Mouse (Mus musculus) midbrain, embryonic 14.5 days (tissue): ENCODE data around the gene Clic3. TPM values are rescaled to one million over a fixed set of nuclear protein-coding genes. Genes with fewer than 3 reads are reported as not detected.

ENCODE experiments used
- ATAC-seq: fragments of 200-750 bp; cut with Nextera tagmentation; 2 replicates; pipeline ENCODE4 v1.8.0; 2017; ENCODE audit warnings: moderate number of reproducible peaks, moderate library complexity; ENCODE audit not compliant: low FRiP score, low TSS enrichment
- DNase-seq: peaks from one replicate; pipeline ENCODE4 v3.0.0-alpha.2; 2015
- H3K27ac ChIP-seq: fragments of 300-500 bp; sonication (generic); replicated peaks from 2 replicates; pipeline ENCODE4 v1.5.1; 2014; ENCODE audit warnings: mild to moderate bottlenecking, low read depth, low read length, moderate library complexity
- H3K27me3 ChIP-seq: fragments of 300-500 bp; sonication (generic); 2 replicates; pipeline ENCODE4 v1.6.1; 2014; ENCODE audit warnings: low read length, control low read depth, mixed read lengths; ENCODE audit not compliant: control insufficient read depth, insufficient read depth
- H3K36me3 ChIP-seq: fragments of 300-500 bp; sonication (generic); 2 replicates; pipeline ENCODE4 v1.6.1; 2014; ENCODE audit warnings: low read length, control low read depth; ENCODE audit not compliant: control insufficient read depth, insufficient read depth
- H3K4me1 ChIP-seq: fragments of 300-500 bp; sonication (generic); 2 replicates; pipeline ENCODE4 v1.6.1; 2014; ENCODE audit warnings: mild to moderate bottlenecking, antibody characterized with exemption, low read length, control low read depth; ENCODE audit not compliant: control insufficient read depth, insufficient read depth
- H3K4me2 ChIP-seq: fragments of 300-500 bp; sonication (generic); 2 replicates; pipeline ENCODE4 v1.6.1; 2014; ENCODE audit warnings: mild to moderate bottlenecking, low read length, moderate library complexity
- H3K4me3 ChIP-seq: fragments of 300-500 bp; sonication (generic); replicated peaks from 2 replicates; pipeline ENCODE4 v1.5.1; 2014; ENCODE audit warnings: low read depth, low read length
- H3K9ac ChIP-seq: fragments of 300-500 bp; sonication (generic); replicated peaks from 2 replicates; pipeline ENCODE4 v1.6.1; 2014; ENCODE audit warnings: mild to moderate bottlenecking, low read length, moderate library complexity
- H3K9me3 ChIP-seq: fragments of 300-500 bp; sonication (generic); 2 replicates; pipeline ENCODE4 v1.6.1; 2016; ENCODE audit warnings: low read length, control low read depth, mixed read lengths; ENCODE audit not compliant: control insufficient read depth
- WGBS: fragments of 180-500 bp; shearing (Covaris S2); extraction: QIAGEN DNeasy Blood & Tissue Kit; methylation state at CpG from one replicate; pipeline ENCODE4 v1.1.7; 2014; 5-methylcytosine and 5-hydroxymethylcytosine counted together
- polyA plus RNA-seq: library from polyadenylated mRNA; unstranded; fragments of >200 nt; fragmentation: Nextera tagmentation; extraction: Ambion mirVana; gene quantifications from 2 replicates; pipeline ENCODE4 v1.2.1, GENCODE M21; 2014

The Clic3 gene
- polyA plus RNA-seq, 1 experiment from 2014 or later: 1.7 TPM

DNA sequence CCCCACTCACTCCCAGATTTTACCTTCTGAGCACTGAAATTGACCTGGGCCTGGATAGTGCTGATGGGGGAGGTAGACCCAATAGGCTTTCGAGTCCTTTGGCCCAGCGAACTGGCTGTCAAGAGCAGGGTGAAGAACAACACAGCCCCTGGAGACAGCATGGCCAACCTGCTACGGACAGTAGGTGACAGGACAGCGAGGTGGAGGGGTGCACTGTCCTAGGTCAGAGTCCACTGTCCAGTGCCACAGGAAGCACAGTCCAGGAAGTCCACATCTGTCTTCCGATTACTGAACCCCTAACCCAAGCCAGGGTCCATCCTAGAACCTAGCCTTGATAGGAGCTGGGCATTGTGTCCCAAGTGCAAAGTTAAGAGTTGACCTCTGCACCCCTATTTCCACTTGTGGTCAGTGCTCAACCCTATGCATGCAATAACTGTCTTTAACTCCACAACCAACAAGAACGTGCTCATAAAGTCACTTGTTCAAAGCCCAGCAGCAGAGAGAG, 43.5 kb downstream of the Clic3 start:
- WGBS: 72% methylated on average over 6 of the region's 6 CpGs
- 0 out of 2 replicates have a peak overlapping the region, but pooled peaks have one; percentile 4 for H3K27ac ChIP-seq
- peaks cover 14% of the 10 kb centered on the region for H3K4me1 ChIP-seq
- peaks cover 22% of the 10 kb centered on the region for H3K36me3 ChIP-seq
- no peaks in the 10 kb centered on the region for H3K9me3 ChIP-seq
- H3K4me2 ChIP-seq: peak overlapping the region; percentile 93
- no peaks in the 10 kb centered on the region for H3K27me3 ChIP-seq
- H3K4me3 ChIP-seq: peak overlapping the region; percentile 87
- ATAC-seq (peak; percentile 38; the same call in 1 of the 2 replicates), DNase-seq (no peak)
- peak overlapping the region; percentile 97; the same call in 1 of the 2 replicates for H3K9ac ChIP-seq

- Histone ChIP-seq H3K4me1 (peaks cover 14% of the 10 kb centered on the region), H3K27ac (peak within 1 kb of the TSS; percentile 80), H3K36me3 (peaks cover 29% of the 10 kb centered on the region), H3K27me3 (no peaks in the 10 kb centered on the region), H3K4me3 (peak within 1 kb of the TSS; percentile 87), H3K9ac (peak within 1 kb of the TSS; percentile 97), H3K4me2 (peak within 1 kb of the TSS; percentile 93), H3K9me3 (no peaks in the 10 kb centered on the region)
- peak; percentile 98 for DNase-seq
- WGBS: 1% methylated on average over 44 of the region's 44 CpGs
- peak; percentile 89 for ATAC-seq
Observed at GRCm38 (mm10) chr2:25500576-25501405, 44.2 kb downstream of the Clic3 start, which contains the start of gene Fbxw5. TSS of gene Fbxw5 (plus strand) at chr2:25500750.

DNA sequence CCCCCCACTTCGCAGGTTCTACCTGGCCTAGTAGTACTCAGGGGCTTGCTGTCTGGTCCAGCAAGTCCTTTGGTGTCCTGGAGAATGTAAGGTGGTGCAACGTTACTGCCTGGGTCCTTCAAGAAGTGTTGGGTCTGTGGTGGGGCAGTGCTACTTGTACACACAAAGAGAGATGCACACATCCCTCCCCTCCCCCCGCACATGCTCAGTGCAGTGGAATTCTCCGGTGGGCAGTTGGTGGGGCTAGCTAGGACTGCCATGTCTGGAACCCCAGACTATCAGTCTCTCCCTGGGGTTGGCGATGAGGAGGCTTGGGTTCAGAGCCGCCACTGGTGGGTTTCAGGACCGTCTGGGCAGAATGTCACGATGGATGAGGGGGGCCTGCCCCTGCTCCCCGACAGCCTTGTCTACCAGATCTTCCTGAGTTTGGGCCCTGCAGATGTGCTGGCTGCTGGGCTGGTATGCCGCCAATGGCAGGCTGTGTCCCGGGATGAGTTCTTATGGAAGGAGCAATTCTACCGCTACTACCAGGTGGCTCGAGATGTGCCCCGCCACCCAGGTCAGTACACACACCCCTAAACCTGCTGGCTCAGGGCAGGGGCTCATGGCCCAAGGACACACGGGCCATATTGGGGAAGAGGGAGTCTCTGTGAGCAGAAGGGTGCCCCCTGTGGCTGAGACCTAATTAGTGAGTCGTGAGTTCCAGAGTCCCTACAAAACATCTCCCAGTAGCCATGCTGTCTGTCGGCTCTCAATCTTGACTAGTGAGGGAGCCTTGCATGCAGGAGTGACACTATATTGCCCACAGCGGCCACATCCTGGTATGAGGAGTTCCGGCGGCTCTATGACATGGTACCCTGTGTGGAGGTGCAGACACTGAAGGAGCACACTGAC, 45.2 kb downstream of the Clic3 start, which contains the start of gene C8g:
TSS of gene C8g (minus strand) at position 127 of the 894 bp plus-strand sequence.
- peak; percentile 29 for DNase-seq
- Histone ChIP-seq H3K4me1 (peaks cover 14% of the 10 kb centered on the region), H3K36me3 (peaks cover 31% of the 10 kb centered on the region), H3K27me3 (no peaks in the 10 kb centered on the region), H3K27ac (peak within 1 kb of the TSS; percentile 80), H3K4me3 (peak within 1 kb of the TSS; percentile 87), H3K9me3 (no peaks in the 10 kb centered on the region), H3K4me2 (peak within 1 kb of the TSS; percentile 93), H3K9ac (peak within 1 kb of the TSS; percentile 97)
- ATAC-seq: no peak
- 76% methylated on average over 20 of the region's 20 CpGs for WGBS

GRCm38 (mm10) chr2:25502726-25503125, 46.1 kb downstream of the Clic3 start:
- Histone ChIP-seq H3K36me3 (peaks cover 31% of the 10 kb centered on the region), H3K4me2 (no peak overlapping the region), H3K9ac (no peak overlapping the region), H3K4me1 (peaks cover 14% of the 10 kb centered on the region), H3K27ac (no peak overlapping the region), H3K27me3 (no peaks in the 10 kb centered on the region), H3K4me3 (no peak overlapping the region), H3K9me3 (no peaks in the 10 kb centered on the region)
- whole genome bisulfite sequencing: 90% methylated on average over 3 of the region's 3 CpGs
- ATAC-seq (no peak), DNase-seq (no peak)

DNA sequence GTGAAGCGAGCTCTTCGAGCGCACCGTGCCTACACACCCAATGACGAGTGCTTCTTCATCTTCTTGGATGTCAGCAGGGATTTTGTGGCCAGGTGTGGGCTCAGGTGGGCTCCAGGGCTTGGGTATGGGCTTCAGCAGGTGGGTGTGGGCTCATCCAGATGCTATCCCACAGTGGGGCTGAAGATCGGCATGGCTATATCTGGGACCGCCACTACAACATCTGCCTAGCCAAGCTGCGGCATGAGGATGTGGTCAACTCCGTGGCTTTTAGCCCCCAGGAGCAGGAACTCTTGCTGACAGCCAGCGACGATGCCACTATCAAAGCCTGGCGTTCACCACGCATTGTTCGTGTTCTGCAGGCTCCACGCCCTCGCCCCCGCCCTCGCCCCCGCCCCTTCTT, 47.9 kb downstream of the Clic3 start:
- ATAC-seq (no peak), DNase-seq (no peak)
- Histone ChIP-seq H3K36me3 (peaks cover 31% of the 10 kb centered on the region), H3K4me2 (no peak overlapping the region), H3K27me3 (no peaks in the 10 kb centered on the region), H3K9me3 (no peaks in the 10 kb centered on the region), H3K4me3 (no peak overlapping the region), H3K27ac (no peak overlapping the region), H3K4me1 (peaks cover 14% of the 10 kb centered on the region), H3K9ac (no peak overlapping the region)
- 95% methylated on average over 19 of the region's 19 CpGs for WGBS

GRCm38 (mm10) chr2:25505000-25505399, 48.4 kb downstream of the Clic3 start:
- peaks cover 31% of the 10 kb centered on the region for H3K36me3 ChIP-seq
- H3K9me3 ChIP-seq: no peaks in the 10 kb centered on the region
- DNase-seq (no peak), ATAC-seq (no peak)
- peaks cover 14% of the 10 kb centered on the region for H3K4me1 ChIP-seq
- no peak overlapping the region for H3K9ac ChIP-seq
- H3K27me3 ChIP-seq: no peaks in the 10 kb centered on the region
- no peak overlapping the region for H3K4me3 ChIP-seq
- WGBS: 89% methylated on average over 1 of the region's 1 CpGs
- H3K4me2 ChIP-seq: no peak overlapping the region
- no peak overlapping the region for H3K27ac ChIP-seq

- 94% methylated on average over 4 of the region's 4 CpGs for WGBS
- H3K9me3 ChIP-seq: no peaks in the 10 kb centered on the region
- H3K27me3 ChIP-seq: no peaks in the 10 kb centered on the region
- ATAC-seq: no peak
- H3K9ac ChIP-seq: no peak overlapping the region
- H3K4me1 ChIP-seq: peaks cover 11% of the 10 kb centered on the region
- H3K4me3 ChIP-seq: no peak overlapping the region
- no peak overlapping the region for H3K27ac ChIP-seq
- DNase-seq: no peak
- no peak overlapping the region for H3K4me2 ChIP-seq
- H3K36me3 ChIP-seq: peaks cover 31% of the 10 kb centered on the region
Observed at GRCm38 (mm10) chr2:25505860-25506259, 49.2 kb downstream of the Clic3 start.

GRCm38 (mm10) chr2:25506964-25507363, 50.3 kb downstream of the Clic3 start:
- WGBS: 28% methylated on average over 5 of the region's 5 CpGs

More at GRCm38 (mm10) chr2:25506964-25507363, 50.3 kb downstream of the Clic3 start:
- Histone ChIP-seq H3K9ac (no peak overlapping the region), H3K36me3 (peaks cover 31% of the 10 kb centered on the region), H3K4me3 (no peak overlapping the region), H3K9me3 (no peaks in the 10 kb centered on the region), H3K4me1 (peaks cover 3% of the 10 kb centered on the region), H3K27me3 (no peaks in the 10 kb centered on the region), H3K27ac (no peak overlapping the region), H3K4me2 (no peak overlapping the region)
- DNase-seq: peak; percentile 24
- no peak for ATAC-seq
